Mouse (Mus musculus) forebrain, embryonic 16.5 days (tissue): ENCODE results near the gene Psmd3. TPM values are rescaled to one million over a fixed set of nuclear protein-coding genes. Genes with fewer than 3 reads are reported as not detected.

Source experiments
- ATAC-seq: fragments of 200-750 bp; cut with Nextera tagmentation; 2 replicates; pipeline ENCODE4 v1.8.0; 2017; ENCODE audit warnings: mild to moderate bottlenecking, moderate library complexity
- H3K27ac ChIP-seq: fragments of 300-500 bp; sonication (generic); 2 replicates; pipeline ENCODE4 v1.5.1; 2014; ENCODE audit warnings: low read length, control low read depth
- H3K27me3 ChIP-seq: fragments of 300-500 bp; sonication (generic); replicated peaks from 2 replicates; pipeline ENCODE4 v1.6.1; 2014; ENCODE audit warnings: low read length; ENCODE audit not compliant: control insufficient read depth, insufficient read depth
- H3K36me3 ChIP-seq: fragments of 300-500 bp; sonication (generic); 2 replicates; pipeline ENCODE4 v1.6.1; 2014; ENCODE audit not compliant: control insufficient read depth, insufficient read depth
- H3K4me1 ChIP-seq: fragments of 300-500 bp; sonication (generic); replicated peaks from 2 replicates; pipeline ENCODE4 v1.6.1; 2014; ENCODE audit warnings: low read length; ENCODE audit not compliant: control insufficient read depth, insufficient read depth
- H3K4me2 ChIP-seq: fragments of 300-500 bp; sonication (generic); 2 replicates; pipeline ENCODE4 v1.6.1; 2014; ENCODE audit warnings: mild to moderate bottlenecking, low read length, control low read depth
- H3K4me3 ChIP-seq: fragments of 300-500 bp; sonication (generic); replicated peaks from 2 replicates; pipeline ENCODE4 v1.5.1; 2014; ENCODE audit warnings: mild to moderate bottlenecking, low read length, control low read depth
- H3K9ac ChIP-seq: fragments of 300-500 bp; sonication (generic); replicated peaks from 2 replicates; pipeline ENCODE4 v1.6.1; 2014; ENCODE audit warnings: low read depth, low read length, control low read depth
- H3K9me3 ChIP-seq: fragments of 300-500 bp; sonication (generic); 2 replicates; pipeline ENCODE4 v1.6.1; 2016; ENCODE audit warnings: low read length; ENCODE audit not compliant: control insufficient read depth
- WGBS: fragments of 180-500 bp; shearing (Covaris S2); extraction: QIAGEN DNeasy Blood & Tissue Kit; methylation state at CpG from one replicate; pipeline ENCODE4 v1.1.7; 2014; 5-methylcytosine and 5-hydroxymethylcytosine counted together
- polyA plus RNA-seq: library from polyadenylated mRNA; unstranded; fragments of >200 nt; fragmentation: Nextera tagmentation; extraction: Ambion mirVana; gene quantifications from 2 replicates; pipeline ENCODE4 v1.2.1, GENCODE M21; 2015

Psmd3 gene
- polyA plus RNA-seq, 1 experiment from 2014 or later: 197 TPM

DNA sequence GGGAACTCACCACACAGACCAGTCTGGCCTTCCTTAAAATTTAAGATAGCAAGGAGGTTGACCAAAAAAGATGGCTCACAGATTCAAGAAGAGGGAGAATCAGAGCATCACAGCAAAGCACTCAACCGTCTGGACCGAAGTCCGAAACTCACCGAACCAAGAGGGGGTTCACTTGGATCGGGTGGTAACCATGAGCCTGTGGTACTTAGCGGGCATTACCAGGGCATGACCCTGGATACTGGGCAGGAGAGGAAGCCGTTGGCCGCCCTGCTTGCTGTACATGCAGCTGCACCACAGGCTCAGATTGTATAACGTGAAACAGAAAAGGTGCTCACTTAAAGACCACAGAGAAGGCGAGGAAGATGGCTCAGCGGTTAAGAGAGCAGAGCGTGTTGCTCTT lies 14.9 kb downstream of the Psmd3 start:
- H3K4me1 ChIP-seq: 0 out of 2 replicates have a peak, but pooled peaks cover under 1% of the 10 kb centered on the region
- H3K27me3 ChIP-seq: no peaks in the 10 kb centered on the region
- H3K36me3 ChIP-seq: peaks cover 26% of the 10 kb centered on the region
- no peak overlapping the region for H3K4me2 ChIP-seq
- H3K27ac ChIP-seq: no peak overlapping the region
- H3K9me3 ChIP-seq: no peaks in the 10 kb centered on the region
- ATAC-seq: no peak
- no peak overlapping the region for H3K4me3 ChIP-seq
- 91% methylated on average over 12 of the region's 12 CpGs for WGBS
- no peak overlapping the region for H3K9ac ChIP-seq

DNA sequence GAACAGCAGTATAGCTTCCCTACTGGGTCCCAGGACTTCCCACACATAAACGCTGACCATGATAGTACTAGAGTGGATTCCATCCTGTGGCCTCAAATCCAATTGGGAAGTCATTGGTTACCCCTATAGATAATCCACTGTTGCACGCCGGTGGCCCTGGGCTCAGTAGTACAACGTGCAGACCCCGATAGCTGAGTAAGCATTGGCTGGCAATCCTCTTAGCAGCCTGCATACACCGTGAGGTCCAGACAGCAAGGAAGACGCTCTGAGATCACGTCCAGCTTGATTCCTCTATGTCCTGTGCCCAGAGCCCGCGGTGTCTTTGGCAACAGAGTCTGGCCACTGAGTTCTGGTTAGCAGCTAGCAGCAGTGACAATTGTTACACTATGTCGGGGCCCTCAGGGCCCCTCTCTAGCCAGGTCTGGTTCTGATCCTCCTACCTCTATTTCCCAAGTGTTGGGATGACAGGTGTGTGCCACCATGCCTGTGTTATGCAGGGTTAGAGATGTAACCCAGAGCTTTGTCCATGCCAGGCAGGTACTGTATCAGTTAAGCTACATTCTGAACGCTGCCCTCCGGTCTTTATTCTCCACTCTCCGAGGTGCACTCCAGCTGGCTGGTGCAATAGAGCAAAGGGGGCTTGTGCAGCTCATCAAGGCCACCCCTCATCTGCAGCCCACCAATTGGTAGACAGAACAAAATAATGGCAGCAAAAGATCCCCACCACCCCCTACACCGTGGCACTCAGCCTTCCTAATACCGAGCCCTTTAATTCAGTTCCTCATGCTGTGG lies 16.7 kb downstream of the Psmd3 start:
- no peak overlapping the region for H3K27ac ChIP-seq

GRCm38 (mm10) chr11:98699911-98700310 lies 17.6 kb downstream of the Psmd3 start:
- Histone ChIP-seq H3K9ac (no peak overlapping the region), H3K36me3 (peaks cover 7% of the 10 kb centered on the region; the same call in 1 of the 2 replicates), H3K27ac (no peak overlapping the region), H3K4me2 (no peak overlapping the region), H3K9me3 (no peaks in the 10 kb centered on the region), H3K4me1 (0 out of 2 replicates have a peak, but pooled peaks cover 2% of the 10 kb centered on the region), H3K4me3 (no peak overlapping the region), H3K27me3 (no peaks in the 10 kb centered on the region)
- ATAC-seq: peak; percentile 64; the same call in 1 of the 2 replicates
- WGBS: 38% methylated on average over 4 of the region's 4 CpGs

More for the DNA sequence above, 16.7 kb downstream of the Psmd3 start:
- H3K4me1 ChIP-seq: 0 out of 2 replicates have a peak, but pooled peaks cover 2% of the 10 kb centered on the region
- H3K9me3 ChIP-seq: no peaks in the 10 kb centered on the region
- H3K4me2 ChIP-seq: no peak overlapping the region
- H3K36me3 ChIP-seq: peaks cover 13% of the 10 kb centered on the region
- no peak overlapping the region for H3K4me3 ChIP-seq
- ATAC-seq: no peak
- H3K9ac ChIP-seq: no peak overlapping the region
- WGBS: 85% methylated on average over 16 of the region's 16 CpGs
- no peaks in the 10 kb centered on the region for H3K27me3 ChIP-seq

- 37% methylated on average over 10 of the region's 10 CpGs for WGBS
- H3K27ac ChIP-seq: no peak within 1 kb of the TSS
- H3K4me2 ChIP-seq: no peak within 1 kb of the TSS
- H3K27me3 ChIP-seq: no peaks in the 10 kb centered on the region
- H3K36me3 ChIP-seq: 0 out of 2 replicates have a peak, but pooled peaks cover 9% of the 10 kb centered on the region
- H3K9ac ChIP-seq: no peak within 1 kb of the TSS
- H3K4me1 ChIP-seq: 0 out of 2 replicates have a peak, but pooled peaks cover 2% of the 10 kb centered on the region
- no peaks in the 10 kb centered on the region for H3K9me3 ChIP-seq
- no peak for ATAC-seq
- H3K4me3 ChIP-seq: no peak within 1 kb of the TSS
These were observed 18.9 kb downstream of the Psmd3 start, which contains the start of gene Csf3 for GRCm38 (mm10) chr11:98701213-98701670. TSS of gene Csf3 (plus strand) at chr11:98701263.

DNA sequence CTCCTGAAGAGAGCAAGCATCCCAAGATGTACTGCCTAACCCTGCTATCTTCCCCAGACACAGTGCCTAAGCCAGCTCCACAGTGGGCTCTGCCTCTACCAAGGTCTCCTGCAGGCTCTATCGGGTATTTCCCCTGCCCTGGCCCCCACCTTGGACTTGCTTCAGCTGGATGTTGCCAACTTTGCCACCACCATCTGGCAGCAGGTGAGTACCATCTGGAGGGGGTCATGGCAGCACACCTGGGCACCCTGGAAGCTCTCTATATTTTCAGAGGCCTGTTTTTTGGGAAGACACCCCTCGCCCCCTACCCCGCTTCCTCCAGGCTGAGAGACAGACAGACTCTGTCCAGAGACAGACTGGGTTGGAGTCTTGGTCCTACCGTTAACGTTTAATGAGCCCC lies 20.0 kb downstream of the Psmd3 start:
- 0 out of 2 replicates have a peak, but pooled peaks cover 12% of the 10 kb centered on the region for H3K36me3 ChIP-seq
- no peak overlapping the region for H3K9ac ChIP-seq
- H3K4me2 ChIP-seq: no peak overlapping the region
- WGBS: 74% methylated on average over 5 of the region's 5 CpGs
- H3K27me3 ChIP-seq: no peaks in the 10 kb centered on the region
- H3K27ac ChIP-seq: no peak overlapping the region
- H3K9me3 ChIP-seq: no peaks in the 10 kb centered on the region
- ATAC-seq: no peak
- H3K4me1 ChIP-seq: 0 out of 2 replicates have a peak, but pooled peaks cover 2% of the 10 kb centered on the region
- no peak overlapping the region for H3K4me3 ChIP-seq

- Histone ChIP-seq H3K4me2 (no peak overlapping the region), H3K4me3 (no peak overlapping the region), H3K4me1 (0 out of 2 replicates have a peak, but pooled peaks cover 2% of the 10 kb centered on the region), H3K36me3 (peaks cover 18% of the 10 kb centered on the region), H3K27me3 (no peaks in the 10 kb centered on the region), H3K9ac (no peak overlapping the region), H3K9me3 (no peaks in the 10 kb centered on the region), H3K27ac (no peak overlapping the region)
- WGBS: 93% methylated on average over 10 of the region's 10 CpGs
- no peak for ATAC-seq
These were observed 22.7 kb downstream of the Psmd3 start for GRCm38 (mm10) chr11:98705021-98705420.

DNA sequence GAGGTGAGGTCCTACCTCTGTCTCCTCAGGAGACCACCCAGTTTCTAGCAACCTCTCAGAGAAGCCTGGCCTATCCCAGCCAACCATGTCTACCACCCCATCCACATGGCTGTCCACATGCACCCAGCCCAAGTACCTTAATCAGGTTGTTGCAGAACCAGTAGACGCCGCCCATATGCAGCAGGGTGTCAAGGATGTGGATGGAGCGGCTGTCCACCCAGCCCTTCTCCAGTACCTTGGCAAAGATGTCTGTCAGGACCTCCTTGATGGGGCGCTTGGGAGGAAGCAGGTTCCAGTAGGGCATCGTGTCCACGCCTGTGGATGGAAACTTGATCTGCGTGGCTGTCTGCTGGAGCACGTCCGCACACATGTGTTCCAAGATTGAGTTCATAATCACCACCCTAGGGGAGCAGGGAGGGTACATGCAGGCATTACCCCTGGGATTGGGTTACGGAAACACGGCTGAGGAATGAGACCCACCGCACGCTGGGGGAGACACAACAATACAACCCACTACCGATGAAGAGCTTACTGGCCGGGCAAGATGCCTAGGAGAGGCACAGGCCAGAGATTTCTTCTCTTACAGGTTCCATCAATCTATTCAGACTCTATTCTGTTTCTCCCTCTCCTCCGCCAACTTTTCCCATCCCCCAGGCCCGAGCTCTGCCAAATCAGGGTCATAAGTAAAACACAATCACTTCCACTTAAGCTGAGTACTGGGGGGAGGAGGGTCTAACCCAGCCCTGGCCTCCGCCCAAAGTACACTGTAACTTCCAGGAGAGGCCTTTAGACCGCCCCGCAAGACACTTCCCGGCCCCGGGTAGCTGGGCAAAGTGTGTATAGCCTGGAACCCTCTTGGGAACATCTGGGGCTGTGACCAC lies 25.3 kb downstream of the Psmd3 start:
- ATAC-seq: no peak
- Histone ChIP-seq H3K27ac (no peak overlapping the region), H3K4me1 (no peaks in the 10 kb centered on the region), H3K9me3 (no peaks in the 10 kb centered on the region), H3K9ac (no peak overlapping the region), H3K27me3 (no peaks in the 10 kb centered on the region), H3K36me3 (peaks cover 18% of the 10 kb centered on the region), H3K4me2 (no peak overlapping the region), H3K4me3 (no peak overlapping the region)
- WGBS: 83% methylated on average over 22 of the region's 22 CpGs

DNA sequence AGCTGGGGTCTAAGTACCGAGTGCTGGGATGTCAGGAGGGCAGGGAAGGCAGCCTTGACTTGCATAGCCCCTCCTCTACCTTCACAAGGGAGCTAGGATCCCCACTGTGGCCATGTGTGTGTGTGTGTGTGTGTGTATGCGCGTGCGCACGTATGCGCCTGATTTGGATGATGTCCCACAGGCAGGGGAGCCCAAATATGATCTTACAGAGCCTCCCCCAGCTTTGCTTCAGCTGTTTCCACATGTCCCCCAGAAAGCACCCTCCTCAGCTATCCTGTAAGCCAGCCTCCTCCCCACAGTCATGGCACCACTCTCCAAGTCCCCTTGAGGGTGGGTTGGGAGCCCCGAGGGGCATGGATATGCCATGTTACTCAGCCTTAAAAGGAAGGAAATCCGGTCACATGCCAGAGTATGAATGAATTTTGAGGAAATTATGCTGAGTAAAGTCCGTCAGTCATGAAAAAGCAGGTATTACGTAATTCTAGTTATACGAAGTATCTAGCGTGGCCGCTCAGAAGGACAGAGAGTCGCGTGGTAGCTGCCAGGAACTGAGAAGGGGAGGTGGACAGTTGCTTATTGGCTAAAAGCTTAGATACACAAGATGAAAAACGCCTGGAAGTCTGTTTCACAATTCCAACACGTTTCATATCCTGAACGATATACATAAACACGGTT lies 26.1 kb downstream of the Psmd3 start:
- Histone ChIP-seq H3K9ac (no peak overlapping the region), H3K4me1 (no peaks in the 10 kb centered on the region), H3K9me3 (no peaks in the 10 kb centered on the region), H3K27ac (no peak overlapping the region), H3K4me3 (no peak overlapping the region), H3K36me3 (peaks cover 20% of the 10 kb centered on the region), H3K27me3 (no peaks in the 10 kb centered on the region), H3K4me2 (no peak overlapping the region)
- 91% methylated on average over 19 of the region's 19 CpGs for WGBS
- no peak for ATAC-seq
